Mouse (Mus musculus): ENCODE data around the gene Gzmf. TPM values are rescaled to one million over a fixed set of nuclear protein-coding genes. Genes with fewer than 3 reads are reported as not detected.

Gzmf gene
- polyA plus RNA-seq, 1 experiment = not detected

Other genes starting within 250 kb of the Gzmf start
- gene Mcpt1, start 193.4 kb downstream of the Gzmf start, polyA plus RNA-seq (2012; ENCODE audit: insufficient read depth, insufficient read length, missing spikeins) = not detected in 2 replicates
- not detected in 2 replicates for gene Mcpt9, start 180.9 kb downstream of the Gzmf start, polyA plus RNA-seq (2012; ENCODE audit: insufficient read depth, insufficient read length, missing spikeins)
- gene Mcpt2, start 169.4 kb downstream of the Gzmf start, polyA plus RNA-seq (2012; ENCODE audit: insufficient read depth, insufficient read length, missing spikeins) = not detected in 2 replicates
- 8.2 and 8.8 TPM in 2 replicates for gene Mcpt4, start 149.1 kb downstream of the Gzmf start, polyA plus RNA-seq (2012; ENCODE audit: insufficient read depth, insufficient read length, missing spikeins)
- gene Mcpt8, start 126.1 kb downstream of the Gzmf start, polyA plus RNA-seq (2012; ENCODE audit: insufficient read depth, insufficient read length, missing spikeins) = not detected in 2 replicates
- not detected in 2 replicates for gene Ctsg, start 108.8 kb downstream of the Gzmf start, polyA plus RNA-seq (2012; ENCODE audit: insufficient read depth, insufficient read length, missing spikeins)
- not detected in 2 replicates for gene Gzme, start 90.8 kb downstream of the Gzmf start, polyA plus RNA-seq (2012; ENCODE audit: insufficient read depth, insufficient read length, missing spikeins)
- not detected in 2 replicates for gene Gzmd, start 78.8 kb downstream of the Gzmf start, polyA plus RNA-seq (2012; ENCODE audit: insufficient read depth, insufficient read length, missing spikeins)
- not detected in 2 replicates for gene Gzmg, start 51.8 kb downstream of the Gzmf start, polyA plus RNA-seq (2012; ENCODE audit: insufficient read depth, insufficient read length, missing spikeins)
- not detected in 2 replicates for gene Gzmn, start 36.8 kb downstream of the Gzmf start, polyA plus RNA-seq (2012; ENCODE audit: insufficient read depth, insufficient read length, missing spikeins)
- gene Gzmc, start 23.2 kb upstream of the Gzmf start, polyA plus RNA-seq (2012; ENCODE audit: insufficient read depth, insufficient read length, missing spikeins) = not detected in 2 replicates
- gene Gzmb, start 50.8 kb upstream of the Gzmf start, polyA plus RNA-seq (2012; ENCODE audit: insufficient read depth, insufficient read length, missing spikeins) = not detected in 2 replicates
- gene Atp12a, start 153.7 kb upstream of the Gzmf start, polyA plus RNA-seq (2012; ENCODE audit: insufficient read depth, insufficient read length, missing spikeins) = not detected in 2 replicates
- gene Rnf17, start 191.2 kb upstream of the Gzmf start, polyA plus RNA-seq (2012; ENCODE audit: insufficient read depth, insufficient read length, missing spikeins) = not detected in 2 replicates

Data from brown adipose tissue, adult 24 weeks (tissue).